8 mouse cellular contexts compared by ENCODE assay signal in genomic region chr3:89817056-89817455, GRCm38 (mm10). TPM values are rescaled to one million over a fixed set of nuclear protein-coding genes. Genes with fewer than 3 reads are reported as not detected.
DNase-seq lines count a peak whose midpoint lies in the region; ATAC-seq and TF ChIP-seq lines count a peak whose summit lies in the region.

No protein-coding gene starts in this region.

- H3K9ac ChIP-seq in kidney, postnatal 0 days (ENCODE audit: low read depth, low read length), result no peak overlapping the region

- no peak for ATAC-seq in CD4-positive, CD25-positive, alpha-beta regulatory T cell, adult 4 months
- ATAC-seq in kidney, postnatal 0 days (replicated peaks; ENCODE audit: low FRiP score, low read depth), result no peak

- H3K4me3 ChIP-seq in kidney, postnatal 0 days (replicated peaks; ENCODE audit: low read depth, low read length), result no peak overlapping the region

- no peaks in the 10 kb centered on the region for H3K27me3 ChIP-seq in kidney, postnatal 0 days (ENCODE audit: insufficient read depth, low read length)

- no peaks in the 10 kb centered on the region for H3K36me3 ChIP-seq in kidney, postnatal 0 days (ENCODE audit: insufficient read depth, low read length)

- TF ChIP-seq CTCF in kidney, postnatal 0 days (IDR thresholded peaks at IDR 0.05; ENCODE audit: low read depth), result peak; percentile 65

- H3K4me2 ChIP-seq in kidney, postnatal 0 days (ENCODE audit: low read length), result no peak overlapping the region

- no peaks in the 10 kb centered on the region for H3K4me1 ChIP-seq in kidney, postnatal 0 days (replicated peaks; ENCODE audit: insufficient read depth, low read length)

- WGBS in kidney, postnatal 0 days, result 75% methylated on average over 4 of the region's 4 CpGs

- DNase-seq in CD4-positive, CD25-positive, alpha-beta regulatory T cell, adult 2 months (ENCODE audit: low read depth, low spot score), result peak; percentile 76
- peak; percentile 53 for DNase-seq in left cerebral cortex, postnatal 4 days
- no peak for DNase-seq in left cerebral cortex, adult 11 months (ENCODE audit: low spot score)
- DNase-seq in adrenal gland, adult 2 months, result peak; percentile 36
- DNase-seq in kidney, postnatal 0 days (ENCODE audit: low spot score), result peak; percentile 44
- DNase-seq in thymus, postnatal 0 days (ENCODE audit: low spot score), result peak; percentile 32
- DNase-seq in urinary bladder, postnatal 4 days (ENCODE audit: low spot score in 2 of 2), result no peak

- no peak overlapping the region for H3K27ac ChIP-seq in kidney, postnatal 0 days

- H3K9me3 ChIP-seq in kidney, postnatal 0 days (replicated peaks; ENCODE audit: low read length), result no peaks in the 10 kb centered on the region

- intact Hi-C loops in left cerebral cortex, postnatal 4 days (cut with DNase I), result no loop called here

RNA-seq across cellular contexts. Expression of gene She, which starts 14.1 kb away (rescaled TPM):
- polyA plus RNA-seq in CD4-positive, CD25-positive, alpha-beta regulatory T cell, adult 4 months (2017; shearing (Covaris generic)), result 10 to 100 TPM in 1 of 2 experiments, 1 to 10 TPM in 1; 8.9 to 12.5 TPM
- total RNA-seq in left cerebral cortex, postnatal 4 days (2021), result 1 to 10 TPM; 3.0 to 3.4 TPM
- 10 to 100 TPM in 1 of 2 experiments, 1 to 10 TPM in 1; 5.8 to 11.3 TPM for total RNA-seq in adrenal gland, adult 2 months (2021)
- polyA plus RNA-seq in adrenal gland, adult 2 months (2012; rRNA removed), result 2.8 and 4.0 TPM in 2 replicates
- polyA plus RNA-seq in kidney, postnatal 0 days (2015; fragmentation: Nextera tagmentation; extraction: Ambion mirVana), result 5.4 and 5.9 TPM in 2 replicates
- 1.0 and 1.1 TPM in 2 replicates for polyA plus RNA-seq in thymus, postnatal 0 days (2015; fragmentation: Nextera tagmentation; extraction: Ambion mirVana)

RNA-seq across cellular contexts. Expression of gene Ube2q1, which starts 43.6 kb away (rescaled TPM):
- polyA plus RNA-seq in CD4-positive, CD25-positive, alpha-beta regulatory T cell, adult 4 months (2017; shearing (Covaris generic)), result 10 to 100 TPM; 11.2 to 18.6 TPM
- 10 to 100 TPM; 74.5 to 79.3 TPM for total RNA-seq in left cerebral cortex, postnatal 4 days (2021)
- total RNA-seq in adrenal gland, adult 2 months (2021), result 10 to 100 TPM; 66.6 to 67.5 TPM
- 33.5 and 35.0 TPM in 2 replicates for polyA plus RNA-seq in adrenal gland, adult 2 months (2012; rRNA removed)
- polyA plus RNA-seq in kidney, postnatal 0 days (2015; fragmentation: Nextera tagmentation; extraction: Ambion mirVana), result 11.3 and 13.2 TPM in 2 replicates
- 16.6 and 16.7 TPM in 2 replicates for polyA plus RNA-seq in thymus, postnatal 0 days (2015; fragmentation: Nextera tagmentation; extraction: Ambion mirVana)

RNA-seq across cellular contexts. Expression of gene Chrnb2, which starts 52.6 kb away (rescaled TPM):
- 1 to 10 TPM; 1.5 to 2.7 TPM for polyA plus RNA-seq in CD4-positive, CD25-positive, alpha-beta regulatory T cell, adult 4 months (2017; shearing (Covaris generic))
- total RNA-seq in left cerebral cortex, postnatal 4 days (2021), result 10 to 100 TPM; 28.4 to 29.2 TPM
- total RNA-seq in adrenal gland, adult 2 months (2021), result 1 to 10 TPM; 3.7 to 4.5 TPM
- 3.6 and 3.9 TPM in 2 replicates for polyA plus RNA-seq in adrenal gland, adult 2 months (2012; rRNA removed)
- 0.36 and 0.47 TPM in 2 replicates for polyA plus RNA-seq in kidney, postnatal 0 days (2015; fragmentation: Nextera tagmentation; extraction: Ambion mirVana)
- 0.53 and 0.55 TPM in 2 replicates for polyA plus RNA-seq in thymus, postnatal 0 days (2015; fragmentation: Nextera tagmentation; extraction: Ambion mirVana)

Comparison
In these comparisons a context has a peak if more than half of its experiments do, and no peak if none do; other contexts are left out.
1. DNase-seq: peak in CD4-positive, CD25-positive, alpha-beta regulatory T cell, adult 2 months (single experiment), left cerebral cortex, postnatal 4 days (single experiment), adrenal gland, adult 2 months (single experiment), kidney, postnatal 0 days (single experiment) and thymus, postnatal 0 days (single experiment); none in left cerebral cortex, adult 11 months (single experiment) and urinary bladder, postnatal 4 days (0 of 2).